Mouse (Mus musculus): ENCODE measurements around the gene Tbc1d24. TPM values are rescaled to one million over a fixed set of nuclear protein-coding genes. Genes with fewer than 3 reads are reported as not detected.

Tbc1d24 gene
- total and polyA plus RNA-seq, 3 experiments = 4.2 to 6.6 (median 4.5) TPM

- DNase-seq (ENCODE audit: extremely low read depth) = no peak
- Histone ChIP-seq H3K27ac (ENCODE audit: insufficient read depth, low read depth) (no peak overlapping the region), H3K9me3 (replicated peaks; ENCODE audit: low read length) (no peaks in the 10 kb centered on the region), H3K79me2 (replicated peaks; ENCODE audit: control insufficient read depth, extremely low read depth, insufficient read depth, poor library complexity, severe bottlenecking) (no peaks in the 10 kb centered on the region), H3K4me1 (ENCODE audit: control insufficient read depth in 1 of 2, insufficient read depth in 2 of 2) (peaks cover 10 to 37% of the 10 kb centered on the region in 2 experiments), H3K27me3 (replicated peaks) (no peaks in the 10 kb centered on the region), H3K4me2 (ENCODE audit: insufficient read depth, low read depth, poor library complexity, severe bottlenecking) (no peak overlapping the region), H3K9ac (ENCODE audit: insufficient read depth, low read depth) (no peak overlapping the region), H3K36me3 (replicated peaks in 1 of 2; ENCODE audit: control insufficient read depth in 1 of 2, insufficient read depth in 1 of 2, low read length in 1 of 2) (peaks cover 0 to 30% of the 10 kb centered on the region in 2 experiments), H3K4me3 (replicated peaks in 1 of 3; ENCODE audit: low read depth in 2 of 3, low read length in 2 of 3, poor library complexity in 1 of 3) (no peak overlapping the region)
- dilution Hi-C loops (cut with MboI; ENCODE audit: extremely low pct_ligation_motif_present, extremely low pct_unique_long_range_greater_than_20kb, low sequenced_read_pairs) (no loop called here), in situ Hi-C loops (cut with MboI; ENCODE audit: low pct_ligation_motif_present, low pct_unique_long_range_greater_than_20kb, low sequenced_read_pairs) (no loop called here)
- TF ChIP-seq ELF1 (IDR thresholded peaks at IDR 0.05; ENCODE audit: low read depth, low read length) (no peak), JUND (conservative IDR thresholded peaks at IDR 0.05; ENCODE audit: low read depth, low read length) (no peak), MYC (IDR thresholded peaks at IDR 0.05; ENCODE audit: low read depth, low read length) (no peak), SIN3A (IDR thresholded peaks at IDR 0.05; ENCODE audit: low read length) (no peak), MEF2A (IDR thresholded peaks at IDR 0.05; ENCODE audit: borderline replicate concordance, low read depth, low read length) (no peak), BHLHE40 (IDR thresholded peaks at IDR 0.05; ENCODE audit: low read depth, low read length) (no peak), KAT2A (IDR thresholded peaks at IDR 0.05; ENCODE audit: insufficient replicate concordance, low read length) (no peak), NELFE (IDR thresholded peaks at IDR 0.05; ENCODE audit: low read depth, low read length) (no peak), POLR2AphosphoS2 (IDR thresholded peaks at IDR 0.05; ENCODE audit: low read depth, low read length) (no peak), TCF12 (IDR thresholded peaks at IDR 0.05; ENCODE audit: low read depth, low read length) (no peak), CHD1 (IDR thresholded peaks at IDR 0.05; ENCODE audit: low read depth, low read length) (no peak), ZNF384 (IDR thresholded peaks at IDR 0.05; ENCODE audit: low read depth, low read length) (no peak), JUN (IDR thresholded peaks at IDR 0.05; ENCODE audit: insufficient read depth, low read depth, low read length) (no peak), ZMIZ1 (IDR thresholded peaks at IDR 0.05; ENCODE audit: low read depth, low read length) (no peak), RCOR1 (conservative IDR thresholded peaks at IDR 0.05; ENCODE audit: low read depth, low read length) (no peak), MXI1 (IDR thresholded peaks at IDR 0.05; ENCODE audit: low read depth, low read length) (no peak), MAX (IDR thresholded peaks at IDR 0.05; ENCODE audit: low read length) (no peak), E2F4 (IDR thresholded peaks at IDR 0.05; ENCODE audit: insufficient replicate concordance, low read depth, low read length) (no peak), MAFK (IDR thresholded peaks at IDR 0.05; ENCODE audit: insufficient replicate concordance, low read length) (no peak), IRF4 (IDR thresholded peaks at IDR 0.05; ENCODE audit: low read depth, low read length) (no peak)
Measured at GRCm38 (mm10) chr17:24192848-24193247, 12.5 kb downstream of the Tbc1d24 start.

- Histone ChIP-seq H3K4me2 (ENCODE audit: insufficient read depth, low read depth, poor library complexity, severe bottlenecking) (no peak overlapping the region), H3K27ac (ENCODE audit: insufficient read depth, low read depth) (no peak overlapping the region), H3K4me3 (replicated peaks in 1 of 3; ENCODE audit: low read depth in 2 of 3, low read length in 2 of 3, poor library complexity in 1 of 3) (no peak overlapping the region), H3K36me3 (replicated peaks in 1 of 2; ENCODE audit: control insufficient read depth in 1 of 2, insufficient read depth in 1 of 2, low read length in 1 of 2) (peaks cover 0 to 24% of the 10 kb centered on the region in 2 experiments), H3K9me3 (replicated peaks; ENCODE audit: low read length) (no peaks in the 10 kb centered on the region), H3K27me3 (replicated peaks) (no peaks in the 10 kb centered on the region), H3K4me1 (ENCODE audit: control insufficient read depth in 1 of 2, insufficient read depth in 2 of 2) (peaks cover 10 to 35% of the 10 kb centered on the region in 2 experiments), H3K79me2 (replicated peaks; ENCODE audit: control insufficient read depth, extremely low read depth, insufficient read depth, poor library complexity, severe bottlenecking) (no peaks in the 10 kb centered on the region), H3K9ac (ENCODE audit: insufficient read depth, low read depth) (no peak overlapping the region)
- in situ Hi-C loops (cut with MboI; ENCODE audit: low pct_ligation_motif_present, low pct_unique_long_range_greater_than_20kb, low sequenced_read_pairs) = no loop called here
- no peak for DNase-seq (ENCODE audit: extremely low read depth)
- dilution Hi-C loops (cut with MboI; ENCODE audit: extremely low pct_ligation_motif_present, extremely low pct_unique_long_range_greater_than_20kb, low sequenced_read_pairs) = no loop called here
- TF ChIP-seq POLR2AphosphoS2 (IDR thresholded peaks at IDR 0.05; ENCODE audit: low read depth, low read length) = no peak
- no peak for TF ChIP-seq POLR2A (IDR thresholded peaks at IDR 0.05; ENCODE audit: low read depth, low read length)
- TF ChIP-seq MAX (IDR thresholded peaks at IDR 0.05; ENCODE audit: low read length) = no peak
- no peak for TF ChIP-seq USF2 (conservative IDR thresholded peaks at IDR 0.05; ENCODE audit: low read depth, low read length)
- TF ChIP-seq USF1 (IDR thresholded peaks at IDR 0.05; ENCODE audit: low read depth, low read length) = no peak
- TF ChIP-seq TCF12 (IDR thresholded peaks at IDR 0.05; ENCODE audit: low read depth, low read length) = no peak
- no peak for TF ChIP-seq UBTF (IDR thresholded peaks at IDR 0.05; ENCODE audit: low read depth, low read length)
- no peak for TF ChIP-seq SMC3 (IDR thresholded peaks at IDR 0.05; ENCODE audit: low read depth, low read length)
- no peak for TF ChIP-seq TBP (conservative IDR thresholded peaks at IDR 0.05; ENCODE audit: low read depth, low read length)
- no peak for TF ChIP-seq E2F4 (IDR thresholded peaks at IDR 0.05; ENCODE audit: insufficient replicate concordance, low read depth, low read length)
- no peak for TF ChIP-seq PAX5 (IDR thresholded peaks at IDR 0.05; ENCODE audit: low read length)
Measured at GRCm38 (mm10) chr17:24191481-24191880, 13.9 kb downstream of the Tbc1d24 start.
